Mouse (Mus musculus) frontal cortex, postnatal 10 days (tissue): Measurements from ENCODE around the gene 1700029P11Rik.

ENCODE experiments used
- DNase-seq, 2 experiments: peaks; one replicate each; pipeline ENCODE4 v3.0.0; 2022; ENCODE audit warnings: low spot score in 2 of 2, mixed read lengths in 1 of 2

Gene 1700029P11Rik

DNA sequence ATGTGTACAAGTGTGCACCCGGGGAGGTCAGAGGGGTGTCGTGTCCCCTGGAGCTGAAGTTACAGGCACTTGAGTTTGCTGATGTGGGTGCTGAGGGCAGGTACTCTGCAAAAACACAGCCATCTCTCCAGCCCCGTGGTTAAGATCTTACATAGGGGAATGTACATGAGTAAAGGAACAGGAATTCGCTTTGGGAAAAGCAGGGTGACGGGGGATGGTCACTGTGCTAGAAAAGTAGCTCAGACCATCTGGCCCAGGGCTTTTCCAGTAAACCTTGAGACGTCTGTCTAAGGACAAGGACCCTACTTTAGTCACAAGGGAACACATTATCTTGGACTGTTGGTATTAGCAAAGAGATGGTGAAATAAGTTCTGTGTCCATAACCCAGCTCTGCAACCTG is 31.6 kb downstream of the 1700029P11Rik start:
- DNase-seq: no peak

DNA sequence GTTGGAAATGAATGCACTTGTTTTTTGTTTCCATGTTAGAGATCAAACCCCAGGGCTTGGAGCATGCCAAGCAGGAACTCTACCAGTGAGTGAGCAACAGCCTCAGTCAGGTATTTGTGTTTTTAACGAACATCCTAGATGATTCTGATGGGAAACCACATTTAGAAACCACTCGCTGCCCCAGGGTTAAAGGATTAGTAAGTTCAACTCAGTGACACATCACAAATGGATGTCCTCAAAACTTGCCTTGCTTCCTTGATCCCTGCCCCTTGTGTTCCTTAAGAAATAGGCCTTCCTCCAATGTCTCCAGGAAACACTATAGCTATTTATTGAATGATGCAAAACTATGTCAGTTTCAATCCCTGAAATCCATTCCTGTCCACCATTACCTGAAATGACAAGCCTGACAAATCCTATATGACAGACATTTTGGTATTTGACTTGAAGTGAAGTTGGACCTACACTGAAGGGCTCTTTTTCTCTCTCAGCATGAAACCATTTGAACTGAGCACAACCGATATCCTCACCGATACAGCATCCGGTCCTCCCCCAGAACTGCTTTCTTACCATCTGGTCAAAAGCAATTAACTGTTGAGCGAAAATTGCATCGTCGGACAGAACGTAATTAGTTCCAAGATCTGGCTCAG is 34.5 kb downstream of the 1700029P11Rik start:
- no peak for DNase-seq

GRCm38 (mm10) chr15:82015392-82016100 is 35.2 kb downstream of the 1700029P11Rik start:
- peak; percentile 41 to 61 for DNase-seq

DNA sequence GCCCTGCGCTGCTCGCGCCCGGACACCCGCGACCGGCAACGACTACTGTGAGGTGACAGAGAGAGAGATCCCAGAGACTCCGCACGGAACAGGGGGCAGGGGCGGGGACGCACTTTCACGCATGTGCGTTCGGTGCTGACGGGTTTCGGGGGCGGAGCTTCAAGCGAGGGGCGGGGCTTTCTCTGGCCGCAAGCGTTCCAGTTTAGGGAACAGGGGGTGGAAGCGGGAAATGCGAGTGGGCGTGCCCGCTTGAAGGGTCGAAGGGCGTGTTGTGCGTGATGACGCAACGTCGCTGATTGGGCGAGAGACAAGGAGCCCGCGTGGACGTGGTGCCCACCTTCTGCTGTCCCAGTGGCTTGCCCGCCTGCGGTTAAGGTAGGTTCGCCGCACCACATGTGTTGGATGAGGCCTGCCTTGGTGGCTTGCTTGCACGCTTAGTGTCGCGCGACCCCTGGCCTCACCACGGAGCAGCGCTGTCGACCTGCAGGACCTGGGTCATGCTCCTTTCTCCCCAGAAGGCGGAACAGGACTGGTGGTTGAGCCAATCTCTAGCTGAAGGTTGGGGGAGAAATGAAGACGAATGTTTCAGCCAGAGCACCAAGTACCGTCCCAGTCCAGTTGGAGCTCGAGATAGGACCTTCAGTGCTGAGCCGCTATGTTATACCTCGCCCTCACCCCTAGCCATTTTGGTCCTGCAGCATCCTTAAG is 35.9 kb downstream of the 1700029P11Rik start:
- DNase-seq: peak; percentile 99 to 100

DNA sequence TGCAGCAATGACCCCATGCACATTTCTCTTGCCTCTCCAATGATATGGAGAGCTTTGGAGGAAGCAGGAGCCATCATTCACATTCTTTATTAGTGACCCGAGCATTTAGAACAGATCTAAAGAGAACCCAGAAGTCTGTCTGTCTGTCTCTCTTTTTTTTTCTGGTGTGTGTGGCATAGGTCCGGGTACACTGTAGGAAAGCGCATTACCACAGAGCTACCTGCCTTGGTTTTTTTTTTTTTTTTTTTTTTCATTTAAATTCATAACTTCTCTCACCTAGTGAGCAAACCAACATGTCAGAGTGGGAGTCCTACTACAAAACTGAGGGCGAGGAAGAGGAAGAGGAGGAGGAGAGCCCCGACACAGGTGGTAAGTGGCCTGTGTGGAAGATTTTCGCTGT is 36.5 kb downstream of the 1700029P11Rik start:
- DNase-seq: no peak

GRCm38 (mm10) chr15:82017461-82017860 is 37.1 kb downstream of the 1700029P11Rik start:
- no peak for DNase-seq

DNA sequence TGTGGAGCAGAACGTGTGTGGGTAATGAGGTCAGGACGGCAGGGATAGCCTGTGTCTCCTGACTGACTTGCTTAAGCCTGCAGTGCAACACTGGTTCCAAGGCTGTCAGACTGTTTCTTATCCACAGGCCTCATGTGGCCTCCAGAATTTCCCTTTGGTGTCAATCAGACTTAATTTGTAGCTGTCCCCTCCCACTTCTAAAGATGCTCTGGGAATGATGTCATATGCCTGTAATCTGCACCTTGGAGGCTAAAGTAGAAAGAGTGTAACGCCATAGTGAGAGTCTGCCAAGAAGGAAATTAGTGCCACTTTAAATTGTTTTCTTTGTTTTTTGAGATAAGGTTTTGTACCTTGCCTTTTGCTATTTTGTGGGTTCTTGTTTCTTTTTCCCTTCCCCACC is 38.9 kb downstream of the 1700029P11Rik start:
- DNase-seq: no peak

DNA sequence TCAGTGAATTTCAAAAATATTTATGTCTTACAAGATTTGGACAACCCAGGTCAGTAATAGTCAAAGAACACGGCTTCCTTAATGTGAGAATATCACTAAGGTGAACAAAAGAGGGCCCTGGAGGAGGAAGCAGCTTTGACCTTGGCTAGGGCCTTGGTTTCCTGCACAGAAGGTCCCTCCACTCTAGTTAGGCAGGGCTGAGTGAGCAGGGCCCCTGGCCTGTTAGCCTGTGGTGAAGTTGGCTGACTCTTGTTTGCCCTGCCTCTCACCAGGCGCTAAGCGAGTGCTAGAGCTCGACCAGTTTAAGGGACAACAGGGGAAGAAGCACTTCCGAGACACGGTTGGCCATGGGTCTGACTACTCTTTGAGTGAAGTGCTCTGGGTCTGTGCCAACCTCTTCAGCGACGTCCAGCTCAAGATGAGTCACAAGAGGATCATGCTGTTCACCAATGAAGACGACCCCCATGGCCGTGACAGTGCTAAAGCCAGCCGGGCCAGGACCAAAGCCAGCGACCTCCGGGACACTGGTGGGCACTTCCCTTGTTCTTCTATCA is 42.3 kb downstream of the 1700029P11Rik start:
- DNase-seq: no peak

GRCm38 (mm10) chr15:82023965-82024635 is 43.8 kb downstream of the 1700029P11Rik start:
- no peak for DNase-seq

DNA sequence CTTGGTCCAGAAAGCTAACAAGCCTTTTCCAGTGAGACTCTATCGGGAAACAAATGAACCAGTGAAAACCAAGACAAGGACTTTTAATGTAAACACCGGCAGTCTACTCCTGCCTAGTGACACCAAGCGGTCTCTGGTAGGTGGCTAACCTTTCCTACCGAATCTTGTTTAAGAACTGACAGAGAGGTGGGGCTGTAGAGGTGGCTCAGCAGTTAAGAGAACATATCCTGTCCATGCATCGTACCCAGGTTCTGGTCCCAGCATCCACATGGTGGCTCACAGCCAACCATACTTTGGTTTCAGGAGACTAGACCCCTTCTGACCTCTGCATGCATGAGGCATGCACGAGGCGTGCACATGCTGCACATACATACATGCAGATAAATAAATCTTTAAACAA is 46.9 kb downstream of the 1700029P11Rik start:
- DNase-seq: no peak

DNA sequence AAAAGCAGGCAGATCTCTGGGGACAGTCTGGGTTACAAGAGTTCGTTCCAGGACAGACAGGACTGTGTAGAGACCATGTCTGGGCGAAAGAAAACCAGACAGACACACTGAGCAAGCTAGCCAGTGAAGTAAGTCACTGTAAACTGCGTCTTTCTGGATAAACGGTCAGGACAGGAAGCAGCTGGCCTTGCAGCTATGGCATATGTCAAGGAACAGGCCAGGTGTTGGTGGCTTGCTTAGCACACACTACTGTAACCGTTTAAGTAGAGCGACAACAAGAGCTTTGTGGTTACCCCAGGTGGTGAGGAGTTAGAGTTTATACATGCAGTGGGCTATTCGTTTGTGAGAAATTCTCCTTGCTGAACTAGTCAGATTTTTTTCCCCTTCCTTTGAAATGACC is 47.4 kb downstream of the 1700029P11Rik start:
- DNase-seq: no peak
